Mouse (Mus musculus): Measurements from ENCODE around the gene Slc45a3. TPM values are rescaled to one million over a fixed set of nuclear protein-coding genes. Genes with fewer than 3 reads are reported as not detected.

The Slc45a3 gene
- polyA plus RNA-seq, 3 experiments from 2014 or later, result not detected

DNA sequence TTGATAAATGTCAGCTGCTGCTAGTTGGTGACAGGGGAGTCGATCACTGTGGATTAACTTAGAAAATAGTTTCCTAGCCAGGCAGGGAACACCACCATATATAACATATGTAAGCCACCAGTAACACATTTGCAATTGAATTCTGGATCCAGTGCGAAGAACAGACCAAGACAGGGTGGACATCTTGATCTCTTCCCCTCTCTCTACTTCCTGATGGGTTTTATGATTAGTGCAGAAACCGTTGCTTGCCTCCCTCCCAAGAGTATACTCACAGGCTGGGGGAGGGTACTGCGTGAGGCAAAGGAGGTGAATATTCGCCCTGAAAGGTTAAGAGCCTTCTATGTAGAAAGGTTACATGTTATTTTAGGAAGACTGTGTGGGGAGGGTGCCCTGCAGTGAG, 3.1 kb downstream of the Slc45a3 start:
- no peak for ATAC-seq

DNA sequence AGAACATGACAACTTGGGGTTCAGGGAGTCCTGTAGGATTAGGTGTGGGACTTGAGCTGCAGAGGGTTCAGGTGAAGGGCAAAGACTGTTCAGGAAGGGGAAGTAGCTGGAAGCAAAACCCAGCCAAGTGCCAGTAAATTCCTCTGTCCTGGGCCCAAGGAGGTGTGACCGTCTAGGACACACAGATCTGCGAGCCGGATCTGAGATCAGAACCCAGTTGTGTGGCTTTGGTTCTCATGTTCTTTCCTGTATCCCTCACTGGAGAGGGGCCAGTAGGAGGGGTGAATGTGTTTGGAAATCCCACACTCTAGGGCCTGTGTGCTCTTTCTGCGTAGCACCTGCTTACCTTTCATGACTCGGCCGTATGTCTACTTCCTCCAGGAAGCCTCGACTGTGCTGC, 4.6 kb downstream of the Slc45a3 start:
- no peak for ATAC-seq

DNA sequence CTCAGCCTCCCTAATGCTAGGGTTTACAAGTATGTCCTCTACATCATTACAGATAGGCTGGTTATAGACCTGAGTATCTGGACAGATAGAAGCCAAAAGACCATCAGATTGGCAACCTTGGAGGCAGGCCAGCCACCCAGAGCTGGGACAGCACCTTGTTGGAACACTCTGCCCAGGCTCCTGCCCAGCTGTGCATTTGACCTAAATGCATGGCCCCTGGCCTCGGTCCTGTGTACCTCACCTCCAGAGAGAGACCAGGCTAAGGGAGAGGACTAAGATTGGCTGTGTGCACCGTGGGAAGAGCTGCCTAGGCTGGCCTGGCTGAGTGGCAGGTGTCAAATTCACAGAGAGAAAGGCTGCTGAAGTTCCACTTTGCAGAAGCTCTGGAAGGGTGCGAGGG, 5.8 kb downstream of the Slc45a3 start:
- ATAC-seq, result no peak

DNA sequence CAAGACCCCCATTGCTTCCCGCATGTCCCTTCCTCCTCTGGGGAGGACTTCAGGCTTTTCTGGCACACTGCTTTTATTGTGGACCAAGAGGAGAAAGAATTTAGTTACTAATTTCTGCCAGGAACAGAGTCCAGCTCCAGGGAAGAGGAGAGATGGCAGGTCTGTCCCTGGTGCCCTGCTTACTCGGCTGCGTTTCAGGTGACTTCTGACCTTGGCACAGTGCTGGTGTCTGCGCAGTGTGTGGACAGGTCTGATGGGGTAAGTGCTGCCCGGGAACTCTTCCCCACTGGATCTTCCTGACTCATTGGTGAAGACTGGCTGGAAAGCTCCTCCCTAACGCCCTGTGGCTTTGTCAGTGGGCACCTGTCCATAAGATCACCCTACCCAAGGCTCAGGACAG, 6.2 kb downstream of the Slc45a3 start:
- ATAC-seq, result no peak

DNA sequence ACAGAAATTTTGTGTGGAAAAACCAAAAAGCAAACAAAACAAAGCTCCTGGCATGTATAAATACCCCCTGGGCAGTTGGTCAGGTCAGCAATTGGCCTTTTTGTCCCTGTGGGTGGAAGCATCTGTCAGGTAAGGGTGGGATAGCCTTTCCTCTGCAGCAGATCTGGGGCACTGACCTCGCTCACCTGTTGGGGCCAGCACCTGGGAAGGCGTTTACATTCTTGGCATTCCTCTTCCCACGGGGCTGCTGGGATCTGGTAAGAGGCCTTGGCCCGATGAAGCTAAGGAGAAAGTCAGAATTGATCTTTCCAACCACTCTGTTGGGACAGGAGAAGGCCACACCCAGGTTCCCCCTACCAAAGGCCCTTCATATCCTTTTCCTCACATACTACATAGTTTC, 7.1 kb downstream of the Slc45a3 start:
- ATAC-seq, result no peak

DNA sequence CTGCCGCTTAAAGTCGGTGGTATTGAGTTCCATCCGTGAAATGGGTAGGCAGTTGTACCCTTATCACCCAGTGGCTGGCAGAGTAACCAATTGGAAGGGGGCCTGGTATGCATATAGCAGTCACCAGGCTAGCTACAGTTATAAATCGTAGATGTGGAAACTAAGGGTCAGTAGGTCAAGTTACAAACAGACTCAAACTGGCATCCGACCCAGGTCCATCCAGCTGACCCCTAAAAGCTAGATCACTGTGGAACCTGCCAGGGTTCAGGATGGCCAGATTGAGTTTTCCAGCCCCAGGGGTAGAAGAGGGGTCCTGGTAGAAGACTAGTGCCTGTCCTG, 7.5 kb downstream of the Slc45a3 start:
- ATAC-seq, result no peak

DNA sequence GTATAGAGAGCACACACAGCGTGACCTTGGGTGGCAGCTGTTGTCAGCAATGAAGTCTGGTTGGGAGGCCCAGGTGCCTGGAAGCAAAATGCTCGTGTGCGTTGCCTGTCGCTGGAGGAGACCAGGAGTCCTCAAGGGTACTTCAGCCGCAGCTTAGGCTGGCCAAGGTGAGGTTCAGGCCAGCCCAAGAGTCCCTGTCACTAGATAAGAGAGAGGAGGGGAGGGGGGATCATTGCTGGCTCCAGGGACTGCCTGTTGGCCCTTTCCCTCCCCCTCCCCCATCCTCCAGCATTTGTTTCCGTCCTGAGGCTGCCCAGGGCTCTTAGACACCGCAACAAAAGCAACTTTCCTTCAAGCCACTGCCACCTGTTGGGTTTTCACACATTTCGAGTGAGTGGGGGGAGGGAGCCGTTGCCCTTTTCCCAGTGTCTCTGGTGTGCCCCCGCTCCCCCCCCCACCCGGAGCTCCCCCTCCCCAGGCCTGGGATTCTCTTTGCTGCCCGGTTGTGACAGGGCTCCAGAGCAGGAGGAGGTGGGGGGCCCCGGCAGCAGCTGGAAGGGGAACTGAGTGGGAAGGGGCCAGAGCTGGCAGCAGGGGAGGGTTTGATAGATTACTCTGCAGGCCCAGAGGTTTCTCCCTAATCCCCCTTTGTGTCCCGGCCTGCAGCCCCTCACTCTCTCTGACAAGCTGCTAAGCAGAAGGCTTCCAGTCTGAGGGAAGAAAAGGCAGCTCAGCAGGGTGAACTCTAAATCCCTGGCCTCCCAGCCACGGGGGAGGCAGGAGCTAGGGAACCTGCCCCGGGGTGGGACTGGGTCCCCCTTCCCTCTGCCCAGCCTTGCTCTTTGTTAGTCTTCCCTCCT, 8.1 kb downstream of the Slc45a3 start:
- ATAC-seq, result no peak

DNA sequence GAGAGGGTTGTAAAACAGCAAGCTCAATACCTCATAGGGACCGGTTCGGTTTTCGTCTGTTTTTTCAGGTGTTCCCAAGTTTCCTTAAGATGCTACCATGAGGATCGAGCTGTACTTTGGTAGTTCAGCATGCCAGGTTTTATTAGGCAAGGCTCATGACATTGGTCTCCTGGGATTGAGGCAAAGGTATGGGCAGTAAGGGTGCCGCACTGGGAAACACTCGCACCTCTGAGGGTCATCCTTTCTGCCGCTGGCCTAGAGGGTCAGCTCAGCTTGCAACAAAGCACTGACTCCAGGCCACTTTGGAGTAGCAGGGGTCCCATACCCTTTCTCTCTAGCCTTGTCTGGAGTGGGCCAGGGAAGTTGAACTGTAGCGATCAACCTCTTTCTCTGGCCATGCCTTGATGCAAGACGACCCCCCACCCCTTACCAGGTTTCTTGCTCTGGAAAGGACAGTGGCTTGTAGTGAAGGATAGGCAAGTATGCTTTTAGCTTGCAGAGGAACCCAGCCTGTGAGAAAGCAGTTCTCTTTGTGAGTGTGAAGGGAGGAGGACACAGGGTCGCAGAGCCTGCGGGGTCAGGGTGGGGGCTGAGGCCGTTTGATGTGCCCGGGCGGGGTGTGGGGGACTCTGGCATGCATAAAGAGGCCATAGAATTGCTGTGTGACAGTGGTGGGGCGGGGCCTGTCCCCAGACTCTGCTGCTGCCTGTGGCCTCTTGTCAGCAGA, 9.2 kb downstream of the Slc45a3 start:
- ATAC-seq, result no peak

DNA sequence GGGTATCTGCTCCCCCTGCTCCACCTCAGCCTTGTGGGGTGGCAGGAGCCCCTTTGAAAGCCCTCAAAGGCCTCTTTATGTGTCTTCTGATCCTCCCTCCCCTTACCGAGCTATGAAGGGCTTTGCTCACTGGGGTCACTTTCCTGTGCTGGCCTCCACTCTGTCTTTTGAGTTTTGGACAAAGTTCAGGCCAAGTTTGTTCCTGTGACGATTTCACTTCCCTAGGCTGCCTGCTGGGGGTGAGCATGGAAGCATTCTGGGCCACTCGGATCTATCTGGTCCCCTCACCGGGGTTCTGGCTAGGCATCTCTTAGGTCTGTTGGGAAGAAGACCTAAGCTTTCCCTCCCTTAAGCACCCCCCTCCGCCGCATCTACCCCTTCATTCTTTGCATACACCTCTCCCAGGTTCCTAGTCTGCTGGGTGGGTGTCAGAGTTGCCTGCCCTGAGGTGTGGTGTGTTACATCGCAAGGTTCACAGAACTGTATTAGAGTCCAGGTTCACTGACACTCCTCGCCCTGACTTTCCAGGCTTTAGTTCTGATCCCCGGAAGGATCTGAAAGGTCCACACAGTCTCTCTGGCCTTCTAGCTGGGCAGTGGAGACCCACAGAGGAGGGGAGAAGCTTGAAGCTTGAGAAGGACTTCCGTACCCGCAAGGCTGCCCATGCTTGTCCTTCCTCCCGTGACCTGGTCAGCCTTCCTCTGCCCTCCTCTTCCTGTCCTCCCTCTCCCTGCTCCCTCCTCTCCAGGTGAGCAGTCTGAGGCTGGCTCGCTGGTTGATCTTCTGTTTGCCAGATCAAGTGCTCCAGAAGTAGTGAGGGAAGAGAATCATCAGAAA, 9.9 kb downstream of the Slc45a3 start:
- ATAC-seq, result no peak

DNA sequence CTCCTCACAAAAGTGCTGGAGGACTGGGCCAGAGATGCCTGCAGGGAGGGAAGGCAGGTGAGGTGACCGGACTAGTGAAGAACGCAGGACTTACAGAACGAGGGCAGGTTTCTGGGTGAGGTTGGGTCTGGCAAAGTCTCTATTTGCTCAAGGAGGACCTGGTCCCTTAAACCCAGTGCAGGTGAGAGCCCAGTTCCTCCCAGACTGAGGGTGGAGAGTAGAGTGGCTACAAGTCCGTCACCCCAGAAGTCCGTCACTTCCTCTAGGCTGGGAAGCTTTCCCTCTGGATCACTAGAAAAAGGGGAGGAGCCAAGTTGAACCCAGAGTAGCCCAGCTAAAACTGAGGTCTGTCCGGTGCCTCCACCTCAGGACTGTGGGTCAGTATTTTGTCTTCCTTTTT, 11.2 kb downstream of the Slc45a3 start:
- ATAC-seq, result no peak

DNA sequence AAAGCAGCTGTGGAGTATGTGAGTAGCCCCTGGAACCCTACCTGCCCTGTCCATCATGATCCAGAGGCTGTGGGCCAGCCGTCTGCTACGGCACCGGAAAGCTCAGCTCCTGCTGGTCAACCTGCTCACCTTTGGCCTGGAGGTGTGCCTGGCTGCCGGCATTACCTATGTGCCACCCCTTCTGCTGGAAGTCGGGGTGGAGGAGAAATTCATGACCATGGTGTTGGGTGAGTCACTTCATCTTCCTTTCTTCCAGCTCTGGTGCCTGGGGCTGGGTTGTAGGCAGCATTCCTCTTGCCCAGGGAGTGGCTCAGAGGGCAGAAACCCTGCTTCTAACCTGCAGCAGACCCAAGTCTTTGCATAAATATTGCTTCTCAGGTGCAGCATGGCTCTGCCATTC, 14.1 kb downstream of the Slc45a3 start:
- ATAC-seq, result no peak

DNA sequence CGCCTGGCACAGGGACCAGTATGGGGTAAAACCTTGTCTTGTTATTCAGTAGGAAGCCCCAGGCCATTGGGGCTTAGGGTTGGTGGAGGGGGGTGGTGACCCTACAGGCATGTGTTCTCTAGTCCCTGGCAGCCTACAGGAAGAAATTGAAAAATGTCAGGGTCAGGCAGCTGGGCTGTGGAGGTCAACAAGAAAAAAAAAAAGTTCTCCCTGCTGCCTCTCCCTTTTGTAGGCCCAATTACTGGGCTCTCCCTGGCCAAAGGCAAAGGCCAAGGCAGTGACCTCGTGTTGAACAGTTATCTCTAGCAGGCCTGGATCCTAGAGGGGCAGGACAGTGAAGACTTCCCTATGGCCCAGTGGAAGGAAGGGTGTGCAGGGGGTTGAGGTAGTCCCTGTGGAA, 17.7 kb downstream of the Slc45a3 start:
- ATAC-seq, result no peak

DNA sequence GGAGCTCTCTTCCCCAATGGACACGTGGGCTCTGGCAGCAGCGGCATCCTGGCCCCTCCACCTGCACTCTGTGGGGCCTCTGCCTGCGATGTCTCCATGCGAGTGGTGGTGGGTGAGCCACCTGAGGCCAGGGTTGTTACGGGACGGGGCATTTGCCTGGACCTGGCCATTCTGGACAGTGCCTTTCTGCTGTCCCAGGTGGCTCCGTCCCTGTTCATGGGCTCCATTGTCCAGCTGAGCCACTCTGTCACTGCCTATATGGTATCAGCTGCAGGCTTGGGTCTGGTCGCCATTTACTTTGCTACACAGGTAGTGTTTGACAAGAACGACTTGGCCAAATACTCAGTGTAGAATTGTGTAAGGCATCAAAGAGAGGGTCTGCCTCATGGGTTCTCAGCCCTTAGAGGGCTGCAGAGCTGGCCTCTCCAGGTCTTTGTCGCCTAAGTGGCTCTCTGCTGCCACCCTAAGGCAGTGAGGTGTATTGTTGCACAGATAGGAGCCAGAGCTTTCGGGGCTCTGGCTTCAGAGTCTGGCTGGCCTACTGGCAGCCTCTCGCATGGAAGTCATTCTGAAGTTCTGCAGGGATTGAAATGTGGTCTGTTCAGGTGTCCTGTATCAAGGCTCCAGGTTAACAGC, 18.7 kb downstream of the Slc45a3 start:
- peak; percentile 74 for ATAC-seq

DNA sequence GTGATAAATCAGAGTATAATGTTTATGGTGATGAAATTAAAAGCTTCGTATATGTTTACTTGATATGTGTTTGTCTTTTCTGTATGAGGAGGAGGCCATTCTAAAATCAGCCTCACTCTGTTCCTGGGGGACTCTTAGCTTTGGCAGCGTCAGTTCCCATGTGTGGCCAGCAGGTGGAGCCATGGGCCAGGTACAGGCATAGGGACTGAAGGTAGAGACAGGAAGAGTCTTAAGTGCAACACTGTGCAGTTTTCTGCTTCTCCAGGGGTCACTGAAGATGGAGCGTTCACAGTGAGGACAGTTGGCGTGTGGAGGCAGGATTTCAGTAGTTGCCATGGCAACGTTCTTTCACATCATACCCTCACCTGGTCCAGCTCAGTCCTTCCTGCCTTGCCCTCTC, 20.1 kb downstream of the Slc45a3 start:
- peak; percentile 74 for ATAC-seq

DNA sequence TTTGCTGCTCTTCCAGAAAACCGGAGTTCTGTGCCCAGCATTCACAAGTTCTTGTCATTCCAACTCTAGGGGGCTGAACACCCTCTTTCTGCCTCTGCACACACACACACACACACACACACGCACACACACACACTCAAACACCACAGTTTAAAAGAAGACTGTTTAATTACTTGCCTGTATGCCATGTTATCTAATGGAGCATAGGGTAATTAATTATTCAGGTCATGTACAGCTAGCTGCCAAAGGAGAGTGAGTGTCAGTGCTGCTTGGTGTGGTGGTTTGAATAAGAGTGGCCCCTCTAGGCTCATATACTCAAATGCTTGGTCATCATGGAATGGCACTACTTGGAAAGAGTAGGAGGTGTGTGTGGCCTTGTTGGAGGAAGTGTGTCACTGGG, 21.0 kb downstream of the Slc45a3 start:
- ATAC-seq, result no peak

DNA sequence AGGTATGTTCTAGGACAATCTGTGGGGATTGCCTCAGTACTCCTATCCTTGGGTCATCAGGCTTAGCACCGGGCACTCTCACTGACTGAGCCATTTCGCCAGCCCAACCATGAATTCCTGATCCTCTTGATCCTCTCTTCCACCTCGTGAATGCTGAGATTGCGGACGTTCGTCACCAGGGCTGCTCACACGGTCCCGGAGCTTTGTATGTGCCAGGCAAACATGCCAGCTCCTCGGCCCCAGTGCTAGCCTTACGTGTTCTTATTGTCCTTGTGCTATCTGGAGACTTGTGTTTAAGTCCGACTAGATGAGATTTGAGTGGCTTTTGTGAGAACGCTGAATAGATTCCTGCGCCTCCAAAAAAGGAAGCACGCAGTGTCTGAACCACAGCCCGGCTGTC, 24.7 kb downstream of the Slc45a3 start:
- ATAC-seq, result no peak

DNA sequence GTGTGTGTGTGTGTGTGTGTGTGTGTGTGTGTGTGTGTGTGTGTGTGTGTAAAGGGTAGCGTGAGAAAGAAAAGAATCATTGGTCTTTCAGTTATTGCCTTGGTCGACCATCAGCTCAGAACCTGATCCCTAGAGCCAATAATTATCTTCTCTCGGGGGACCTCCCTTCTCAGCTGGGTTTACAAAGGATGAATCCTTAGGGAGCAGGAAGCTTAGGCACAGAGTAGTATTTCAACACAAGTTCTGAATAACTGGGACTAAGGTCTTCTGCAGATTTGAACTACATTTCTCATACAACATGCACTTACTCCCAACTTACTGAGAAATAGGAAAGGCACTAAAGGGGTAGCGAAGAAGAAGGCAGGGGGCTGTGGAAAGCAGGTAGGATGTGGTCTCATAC, 26.7 kb downstream of the Slc45a3 start:
- no peak for ATAC-seq

DNA sequence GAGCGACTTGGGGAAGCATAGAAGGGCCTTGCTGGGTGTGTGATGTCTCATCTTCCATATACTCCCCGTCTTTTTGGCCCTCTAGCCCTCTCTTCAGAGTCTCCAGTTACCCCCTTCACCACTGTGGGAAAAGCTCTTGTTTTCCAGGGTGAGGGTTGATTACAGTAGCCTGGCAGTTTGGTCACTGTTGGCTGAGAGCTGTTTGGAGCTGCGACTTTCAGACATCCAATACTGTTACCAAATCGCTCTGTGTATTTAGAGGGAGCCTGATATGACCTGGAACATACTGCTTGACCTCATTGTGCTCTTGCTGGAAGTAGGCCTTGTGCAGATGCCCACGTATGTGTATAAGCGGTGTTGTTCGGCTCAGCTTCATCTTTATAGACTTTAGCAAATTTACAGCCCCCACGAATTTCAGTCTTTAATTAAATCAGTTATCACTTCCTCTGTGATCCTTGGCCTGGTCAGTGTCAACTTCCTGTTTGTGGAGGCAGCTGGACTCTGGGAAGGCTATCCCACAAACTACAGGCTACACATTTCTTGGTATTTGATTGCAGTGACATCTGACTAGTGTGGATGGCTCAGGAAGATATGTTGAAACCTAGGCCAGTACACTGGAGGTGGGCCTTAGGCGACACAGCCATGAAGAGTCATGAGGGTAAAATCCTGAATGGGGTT, 27.5 kb downstream of the Slc45a3 start:
- no peak for ATAC-seq

DNA sequence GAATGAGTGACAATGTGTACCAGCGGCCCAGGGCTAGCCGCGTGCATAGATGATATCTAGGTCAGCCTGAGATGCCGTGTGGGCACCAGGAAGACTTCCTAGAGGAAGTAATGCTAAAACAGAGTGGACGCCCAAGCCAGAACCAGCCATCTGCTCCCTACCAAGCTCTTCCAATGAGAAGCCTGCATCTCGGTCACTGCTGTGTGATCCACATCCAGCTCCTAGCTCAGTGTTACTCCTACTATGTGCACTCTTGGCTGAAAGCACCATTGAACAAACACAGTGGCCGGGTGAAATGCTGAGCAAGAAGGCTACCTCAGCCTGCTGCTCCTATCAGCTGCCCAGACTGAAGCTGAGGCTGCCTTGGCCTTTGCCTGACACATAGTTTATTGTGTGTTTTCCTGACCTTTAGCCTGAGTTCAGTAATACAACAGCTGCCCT, 29.8 kb downstream of the Slc45a3 start:
- no peak for ATAC-seq

DNA sequence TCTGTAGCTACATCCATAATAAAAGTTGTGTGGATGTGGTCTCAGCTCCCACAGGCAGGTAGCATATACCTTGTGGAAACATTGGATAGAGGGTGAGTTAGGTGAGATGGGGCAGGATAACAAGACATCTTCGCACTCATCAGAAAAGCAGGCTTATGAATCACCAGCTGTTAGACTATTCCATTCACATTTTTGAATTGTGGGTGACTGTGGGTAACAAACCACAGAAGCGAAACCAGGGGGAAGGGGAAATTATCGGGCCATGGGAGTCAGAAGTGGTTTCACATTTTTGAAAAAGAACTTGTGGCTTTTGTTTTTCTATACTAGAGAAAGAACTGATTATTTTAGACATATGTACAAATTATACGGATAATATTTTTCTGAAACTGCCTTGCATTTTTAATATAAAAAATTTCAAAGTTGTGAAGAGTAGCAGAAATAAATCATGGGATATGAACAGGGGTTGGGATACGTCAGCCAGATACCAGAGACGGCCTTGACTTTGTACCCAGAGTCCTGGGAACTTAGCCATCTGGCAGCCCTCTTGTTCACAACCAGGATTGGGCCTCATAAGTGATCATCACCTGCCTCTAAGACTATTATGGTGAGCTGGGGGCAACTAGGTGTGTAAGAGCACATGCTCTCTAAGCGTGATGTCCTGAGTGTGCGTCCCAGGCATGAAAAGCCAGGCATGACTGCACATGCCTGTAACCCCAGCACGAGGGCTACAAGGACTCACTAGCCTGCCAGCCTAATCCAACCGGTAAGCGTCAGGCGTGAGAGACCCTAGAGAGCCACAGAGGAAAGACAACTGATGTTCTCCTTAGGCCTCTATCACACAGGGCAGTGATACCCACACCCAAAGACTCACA, 30.6 kb downstream of the Slc45a3 start:
- no peak for ATAC-seq

DNA sequence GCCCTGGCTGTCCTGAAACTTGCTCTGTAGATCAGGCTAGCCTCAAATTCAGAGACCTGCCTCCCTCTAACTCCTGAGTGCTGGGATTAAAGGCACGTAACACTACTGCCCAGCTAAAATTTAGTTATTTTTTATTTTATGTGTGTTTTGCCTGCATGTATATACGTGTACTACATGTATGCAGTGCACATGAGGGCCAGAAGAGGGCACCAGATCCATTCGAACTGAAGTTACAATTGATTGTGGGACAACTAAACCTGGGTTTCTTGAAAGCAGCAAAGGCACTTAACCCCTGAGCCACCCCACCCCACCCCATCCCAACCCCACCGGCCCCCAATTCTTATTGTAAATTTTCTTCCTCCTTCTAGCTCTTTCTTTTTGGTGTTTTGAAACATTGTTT, 32.3 kb downstream of the Slc45a3 start:
- no peak for ATAC-seq
